Mouse (Mus musculus): ENCODE measurements around the gene A930002H24Rik. TPM values are rescaled to one million over a fixed set of nuclear protein-coding genes. Genes with fewer than 3 reads are reported as not detected.
A peak's percentile ranks its signal among the peaks of the same experiment; 100 is the strongest.
"Not testable (repeated sequence)": the region's sequence is repeated elsewhere in the genome, so short reads cannot be mapped to it uniquely, and the experiment has no call there.

Gene A930002H24Rik
- polyA plus RNA-seq (2012; rRNA removed): 0.61 TPM in 1 of 2 replicates, not detected in the other

DNA sequence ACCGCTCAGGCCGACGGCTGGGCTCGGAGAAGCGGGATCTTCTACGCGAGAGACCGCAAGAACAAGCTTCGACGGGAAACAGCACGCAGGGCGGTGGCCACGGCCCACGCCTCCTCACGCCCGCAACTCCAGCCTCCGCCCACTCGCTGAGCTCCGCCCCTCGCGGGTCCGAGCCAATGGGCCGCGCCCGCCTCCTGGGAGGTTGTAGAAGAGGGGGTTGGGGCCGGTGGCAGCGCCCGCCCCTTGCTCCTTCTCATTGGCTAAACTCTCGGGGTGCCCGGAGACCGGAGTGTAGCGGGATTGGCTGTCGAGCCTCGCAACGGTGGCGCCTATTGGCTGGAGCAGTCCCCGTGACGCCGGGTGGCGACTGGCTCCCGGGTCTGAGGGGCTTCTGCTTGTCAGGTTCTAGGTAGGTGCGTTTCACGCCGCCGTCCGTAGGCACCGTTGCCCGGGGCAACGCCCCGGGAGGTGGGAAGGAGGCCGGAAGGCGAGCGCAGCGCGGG, at the start of gene A930002H24Rik:
TSS of gene A930002H24Rik (minus strand) at position 145 of the 503 bp plus-strand sequence.
- whole genome bisulfite sequencing: under 1% methylated on average over 55 of the region's 55 CpGs
- DNase-seq (ENCODE audit: low read depth, low spot score): peak; percentile 91

DNA sequence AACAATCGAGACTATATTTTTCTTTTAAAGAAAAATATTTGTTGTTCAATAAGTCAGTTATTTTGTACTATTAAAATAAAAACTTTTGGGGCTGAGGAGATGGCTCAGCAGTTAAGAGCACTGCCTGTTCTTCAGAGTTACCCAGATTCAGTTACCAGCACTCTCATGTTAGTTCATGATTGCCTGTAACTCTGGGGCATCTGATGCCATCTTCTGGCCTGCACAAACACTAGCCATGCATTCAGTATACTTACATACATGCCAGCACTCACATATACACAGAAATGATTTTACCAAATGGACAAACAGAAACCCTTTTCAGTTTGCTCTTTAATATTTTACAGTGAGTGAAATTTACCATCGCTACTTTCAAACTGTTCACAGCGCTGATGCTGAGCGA, 45.7 kb upstream of the A930002H24Rik start:
- 96% methylated on average over 4 of the region's 4 CpGs for WGBS
- no peak for DNase-seq (ENCODE audit: low read depth, low spot score)

DNA sequence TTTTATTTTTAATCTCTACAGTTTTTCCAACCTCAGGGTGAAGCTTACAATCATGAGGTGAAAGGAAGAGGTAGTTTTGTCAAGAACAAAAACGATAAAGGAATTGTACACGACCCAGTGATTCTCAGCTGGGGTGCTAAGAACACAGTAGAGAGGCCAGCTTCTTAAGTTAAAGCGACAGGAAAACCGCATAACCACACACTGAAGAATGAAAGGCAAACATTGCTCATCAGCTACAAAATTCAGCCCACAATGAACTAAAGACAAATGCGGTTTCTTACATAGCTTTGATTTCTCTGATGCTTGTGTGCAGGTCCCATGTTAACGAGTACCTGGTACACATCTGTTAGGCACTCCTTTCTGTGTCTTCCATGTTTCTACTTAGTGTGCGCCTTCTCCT, 33.5 kb upstream of the A930002H24Rik start:
- no peak for DNase-seq (ENCODE audit: low read depth, low spot score)
- WGBS: 90% methylated on average over 7 of the region's 7 CpGs

DNA sequence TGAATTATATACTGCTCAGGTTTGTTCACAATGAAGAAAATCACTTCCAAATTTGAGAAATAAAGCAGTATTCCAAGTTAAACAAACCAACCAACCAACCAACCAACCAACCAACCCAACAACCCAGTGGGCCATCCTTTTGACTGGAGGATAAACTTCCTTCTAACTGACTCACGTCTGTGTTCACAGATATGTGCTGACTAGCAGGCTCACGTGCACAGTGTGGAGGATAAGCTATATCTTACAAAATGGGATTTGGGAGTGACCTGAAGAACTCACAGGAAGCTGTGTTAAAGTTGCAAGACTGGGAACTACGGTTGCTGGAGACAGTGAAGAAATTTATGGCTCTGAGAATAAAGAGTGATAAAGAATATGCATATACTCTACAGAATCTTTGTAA, 32.2 kb upstream of the A930002H24Rik start:
- no peak for DNase-seq (ENCODE audit: low read depth, low spot score)
- 66% methylated on average over 3 of the region's 3 CpGs for WGBS

DNA sequence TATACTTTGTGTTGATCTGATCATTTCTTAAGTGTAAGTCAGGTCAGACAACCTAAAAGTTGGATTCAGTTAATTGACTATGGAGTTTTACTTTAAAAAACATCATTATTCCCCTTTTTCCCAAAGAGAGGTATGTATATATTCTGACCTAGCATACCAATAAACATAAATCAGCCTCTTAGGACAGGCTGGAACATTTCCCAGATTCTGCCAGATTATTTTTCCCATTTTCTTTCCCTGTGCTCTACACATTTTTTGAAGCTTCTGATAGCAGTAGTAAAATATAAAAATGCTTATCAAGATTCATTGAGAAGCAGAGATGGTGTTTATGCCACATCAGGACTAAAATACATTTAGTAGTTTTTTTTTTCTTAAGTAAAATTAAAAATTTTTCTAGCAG, 27.0 kb upstream of the A930002H24Rik start:
- no peak for DNase-seq (ENCODE audit: low read depth, low spot score)

DNA sequence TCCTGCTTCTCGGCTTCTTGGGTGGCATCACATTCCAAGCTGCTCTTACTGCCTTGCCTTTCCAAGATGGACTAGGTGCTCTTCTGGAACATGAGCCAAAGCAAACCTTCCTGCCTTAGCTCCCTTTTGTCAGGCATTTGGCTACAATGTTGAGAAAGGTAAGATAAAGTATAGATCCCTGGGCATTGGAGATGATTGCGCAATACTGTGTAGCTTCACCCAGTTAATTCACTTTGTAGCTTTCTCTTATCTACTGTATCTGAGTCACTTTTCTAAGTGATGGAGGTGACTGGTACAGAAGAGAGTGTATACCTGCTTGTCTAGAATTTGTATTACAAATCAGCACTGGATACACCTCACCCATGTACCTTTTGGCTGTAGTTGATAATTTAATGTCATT, 23.4 kb upstream of the A930002H24Rik start:
- 100% methylated on average over 2 of the region's 2 CpGs for WGBS
- DNase-seq (ENCODE audit: low read depth, low spot score): no peak

DNA sequence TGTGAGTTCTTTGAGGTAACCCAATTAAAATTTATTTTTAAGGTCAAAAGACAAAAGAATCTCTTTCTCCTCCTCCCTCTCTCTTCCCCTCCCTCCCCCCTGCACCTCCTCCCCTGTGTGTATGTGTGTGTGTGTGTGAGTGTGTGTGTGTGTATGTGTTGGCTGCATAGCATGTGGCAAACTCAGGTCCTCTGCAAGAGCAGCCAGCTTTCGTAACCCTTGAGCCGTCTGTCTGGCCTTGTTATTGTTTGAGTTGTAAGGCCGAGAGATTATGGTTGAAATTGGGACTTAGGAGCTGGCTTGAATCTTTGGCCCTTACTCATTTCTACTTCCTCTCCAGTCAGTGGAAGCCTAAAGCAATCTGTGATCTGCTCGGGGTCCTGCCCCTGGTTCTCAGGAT, 16.4 kb upstream of the A930002H24Rik start:
- 52% methylated on average over 4 of the region's 4 CpGs for WGBS
- DNase-seq (ENCODE audit: low read depth, low spot score): no peak

DNA sequence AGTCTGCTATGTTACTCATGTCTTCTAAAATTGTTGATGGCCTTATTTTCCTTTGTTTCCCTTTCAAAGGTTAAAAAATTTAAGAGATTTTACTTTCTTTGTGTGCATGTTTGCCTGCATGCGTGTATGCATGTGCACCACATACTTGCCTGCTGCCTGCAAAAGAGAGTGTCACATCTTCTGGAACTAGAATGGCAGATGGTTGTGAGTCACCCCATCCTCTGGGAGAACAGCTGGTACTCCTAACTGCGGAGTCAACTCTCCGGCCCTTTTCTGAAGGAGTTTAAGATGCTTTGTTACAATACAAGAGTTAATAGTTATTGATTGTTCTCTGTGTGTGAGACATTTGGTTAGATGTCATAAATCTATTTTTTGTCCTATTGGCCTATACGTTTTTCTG, 15.3 kb upstream of the A930002H24Rik start:
- WGBS: 81% methylated on average over 4 of the region's 4 CpGs
- no peak for DNase-seq (ENCODE audit: low read depth, low spot score)

DNA sequence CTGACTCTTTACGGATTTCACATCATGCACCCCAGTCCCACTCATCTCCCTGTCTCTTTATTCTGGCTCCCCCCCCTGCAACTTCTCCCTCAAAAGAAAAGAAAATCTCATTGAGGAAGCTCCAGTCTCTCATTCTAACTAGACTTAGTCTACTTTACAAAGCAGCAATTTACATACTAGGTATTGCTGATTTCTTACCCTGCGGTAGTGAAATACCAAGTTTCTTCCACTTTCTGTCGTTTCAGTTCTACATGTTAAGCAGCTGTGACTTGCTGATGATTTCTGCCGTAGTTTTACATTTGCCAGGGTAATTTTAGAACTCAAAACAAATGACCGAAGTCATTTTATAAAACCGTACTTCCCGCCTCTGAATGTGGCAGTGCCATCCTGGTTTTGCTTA, 8.2 kb upstream of the A930002H24Rik start:
- DNase-seq (ENCODE audit: low read depth, low spot score): no peak
- WGBS: 91% methylated on average over 7 of the region's 7 CpGs

DNA sequence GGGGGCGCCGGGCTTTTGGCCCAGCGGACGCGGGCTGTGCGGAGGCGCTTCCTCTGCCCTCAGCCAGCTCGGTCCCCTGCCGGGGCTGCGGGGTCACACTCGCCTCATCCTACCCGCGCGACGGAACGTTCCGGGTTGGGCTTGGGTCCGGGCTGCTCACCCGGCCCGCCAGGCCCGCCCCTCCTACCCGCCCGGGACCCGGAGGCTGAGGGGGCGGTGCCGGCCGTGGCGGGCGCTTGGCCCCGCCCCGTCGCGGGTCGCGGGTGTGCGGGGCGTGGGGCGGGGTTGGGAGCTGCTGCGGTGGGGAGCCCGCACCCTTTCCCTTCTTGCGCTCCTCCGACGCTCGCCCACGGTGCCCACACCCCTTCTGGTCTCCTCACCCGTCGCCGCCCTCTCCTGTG, 580 bp upstream of the A930002H24Rik start:
- WGBS: 2% methylated on average over 48 of the region's 48 CpGs
- DNase-seq (ENCODE audit: low read depth, low spot score): no peak

DNA sequence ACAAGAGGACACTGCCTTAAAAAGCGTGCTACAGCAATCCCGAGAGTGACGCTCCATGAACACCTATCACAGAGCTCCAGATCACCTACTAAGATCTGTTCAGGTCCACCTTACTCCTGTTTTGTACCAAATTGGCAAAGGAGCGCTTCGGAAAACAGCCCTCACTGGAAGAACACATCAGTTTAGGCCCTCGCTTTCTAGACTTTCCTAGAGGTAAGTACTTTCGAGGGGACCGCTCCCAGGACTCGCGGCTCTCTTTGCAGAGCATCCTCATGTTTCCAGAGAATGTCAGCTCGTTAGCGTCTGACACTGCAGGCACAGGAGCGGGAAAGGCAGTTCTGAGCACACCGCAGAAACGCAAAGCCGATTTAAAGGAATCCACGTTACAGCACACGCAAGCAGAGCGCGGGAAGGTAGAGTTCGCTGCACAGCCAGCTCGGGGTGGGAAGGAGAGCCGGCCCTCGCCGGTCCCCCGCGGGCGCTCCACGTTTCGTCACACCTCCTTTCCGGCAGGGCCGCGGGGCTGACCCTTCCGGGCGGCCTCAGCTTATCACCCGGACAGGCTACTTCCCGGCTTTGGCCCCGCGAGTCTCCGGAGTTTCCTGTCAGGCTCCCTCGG, 470 bp downstream of the A930002H24Rik start, which contains the start of gene Fer:
TSS of gene Fer (plus strand) at position 51 of the 619 bp plus-strand sequence.
- no peak for DNase-seq (ENCODE audit: low read depth, low spot score)
- 3% methylated on average over 41 of the region's 41 CpGs for WGBS

DNA sequence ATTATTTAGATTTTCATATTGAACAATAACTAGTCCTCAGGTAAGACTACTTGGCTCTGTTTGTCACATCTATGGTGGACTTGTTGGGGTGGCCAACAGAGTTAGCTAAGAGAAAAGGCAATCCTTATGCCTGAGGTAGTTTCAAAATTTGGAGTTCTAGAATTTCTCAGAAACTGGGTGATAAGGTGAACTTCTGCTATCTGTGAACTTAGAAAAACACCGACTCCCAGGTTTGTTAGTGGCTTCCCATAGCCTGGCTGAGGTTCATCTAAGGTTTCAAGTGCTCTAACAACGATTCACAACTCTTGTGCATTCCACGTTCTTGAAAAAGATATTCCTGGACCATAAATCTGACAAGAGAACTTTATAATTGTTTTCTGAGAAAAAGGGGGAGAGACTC, 1.2 kb downstream of the A930002H24Rik start:
- WGBS: 55% methylated on average over 3 of the region's 3 CpGs
- DNase-seq (ENCODE audit: low read depth, low spot score): no peak

DNA sequence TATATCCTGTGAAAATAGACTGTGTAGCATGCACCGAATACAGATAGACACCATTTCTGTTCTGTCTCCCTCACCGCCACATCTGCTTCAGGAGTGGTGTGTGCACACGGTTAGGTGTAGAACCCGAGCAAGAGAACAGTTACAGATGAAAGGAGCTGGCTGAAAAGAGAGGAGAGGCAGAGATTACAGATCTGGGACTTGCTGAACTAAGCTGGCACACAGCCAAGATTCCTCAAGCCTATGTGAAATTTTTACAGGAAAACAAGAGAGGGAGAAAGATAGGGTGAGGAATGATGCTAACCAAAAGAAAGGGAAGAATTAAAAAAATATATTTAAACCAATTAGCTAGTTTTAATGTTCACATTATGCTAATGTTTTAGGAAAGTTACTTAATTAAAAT, 2.6 kb downstream of the A930002H24Rik start:
- 59% methylated on average over 4 of the region's 4 CpGs for WGBS
- no peak for DNase-seq (ENCODE audit: low read depth, low spot score)

DNA sequence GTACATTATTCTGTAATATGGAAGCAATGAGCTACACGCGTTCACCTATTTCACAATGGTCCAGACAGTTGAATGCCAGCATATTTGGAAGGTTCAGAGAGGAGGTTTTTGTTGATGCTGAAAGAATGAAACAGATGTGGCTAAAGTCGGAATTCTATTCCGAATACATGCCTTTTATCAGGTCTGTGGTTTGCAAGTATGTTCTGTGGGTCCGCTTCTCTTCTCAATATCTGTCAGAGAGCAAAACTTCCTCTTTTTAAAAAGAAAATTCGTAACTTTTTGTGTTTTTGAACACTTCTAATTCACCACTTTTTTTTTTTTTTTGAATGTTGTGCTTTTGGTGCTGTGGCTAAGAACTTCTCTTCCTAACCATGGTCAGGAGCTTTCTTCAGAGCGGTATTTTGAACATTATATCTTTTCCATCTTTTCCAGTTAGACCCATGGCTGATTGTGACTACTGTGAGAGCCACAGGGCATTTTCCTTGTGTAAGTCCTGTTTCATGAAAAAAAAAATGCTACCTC, 6.5 kb downstream of the A930002H24Rik start:
- 87% methylated on average over 7 of the region's 7 CpGs for WGBS
- DNase-seq (ENCODE audit: low read depth, low spot score): no peak

DNA sequence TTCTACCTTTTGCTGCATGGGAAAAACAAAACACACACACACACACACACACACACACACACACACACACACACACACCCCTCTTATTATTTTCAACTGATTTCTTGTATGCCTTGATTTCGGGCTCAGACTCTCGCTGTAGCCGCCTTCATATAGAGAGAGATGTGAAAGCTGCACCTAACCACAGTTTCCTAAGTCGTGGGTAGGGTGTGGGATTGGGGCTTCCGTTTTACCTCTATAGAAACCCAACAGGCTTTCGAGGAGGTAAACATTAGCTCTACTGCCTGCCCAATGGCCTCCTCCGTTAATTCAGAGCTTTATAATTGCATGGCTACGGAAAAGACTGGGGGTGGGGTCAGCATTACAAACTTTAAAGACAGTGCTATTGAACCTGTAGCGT, 13.6 kb downstream of the A930002H24Rik start:
- 82% methylated on average over 9 of the region's 9 CpGs for WGBS
- DNase-seq (ENCODE audit: low read depth, low spot score): no peak

DNA sequence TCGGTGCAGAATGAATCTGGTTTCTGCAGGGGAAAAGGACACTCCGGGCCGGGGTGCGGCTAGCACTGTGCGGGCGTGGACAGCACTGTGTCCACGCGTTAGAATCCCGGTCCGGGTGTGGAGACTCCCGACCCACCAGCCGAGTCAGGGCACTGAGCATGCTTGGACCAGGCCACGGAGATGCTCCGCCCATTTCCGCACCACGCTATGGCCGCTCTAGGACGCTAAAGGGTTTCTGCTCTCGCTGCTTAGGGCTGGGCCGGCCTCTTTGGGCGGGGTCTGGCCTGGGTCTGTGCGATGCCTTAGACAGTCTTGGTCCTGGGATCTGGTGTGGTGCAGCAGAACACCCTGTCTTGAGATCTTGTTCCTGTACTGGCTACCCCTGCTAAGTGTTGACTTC, 14.0 kb downstream of the A930002H24Rik start:
- no peak for DNase-seq (ENCODE audit: low read depth, low spot score)
- WGBS: under 1% methylated on average over 22 of the region's 22 CpGs

DNA sequence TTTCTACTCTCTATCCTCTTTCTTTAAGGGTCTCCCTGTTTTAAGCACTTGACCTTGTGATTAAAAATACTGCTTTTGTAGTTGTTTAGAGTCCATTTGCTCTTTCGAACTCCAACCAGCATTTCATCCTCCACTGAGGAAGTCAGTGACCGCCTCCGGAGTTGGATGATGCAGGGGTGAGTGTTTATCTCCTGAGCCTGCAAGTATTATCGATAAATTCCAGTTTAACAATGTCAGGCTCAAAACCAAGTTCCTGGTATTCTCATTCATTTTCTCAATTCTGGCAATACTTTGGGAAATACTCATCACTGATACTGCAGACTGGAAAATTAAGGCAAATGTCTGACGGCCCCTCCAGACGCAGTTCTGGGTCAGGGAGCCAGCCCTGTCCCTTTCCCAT, 14.4 kb downstream of the A930002H24Rik start:
- DNase-seq (ENCODE audit: low read depth, low spot score): no peak

DNA sequence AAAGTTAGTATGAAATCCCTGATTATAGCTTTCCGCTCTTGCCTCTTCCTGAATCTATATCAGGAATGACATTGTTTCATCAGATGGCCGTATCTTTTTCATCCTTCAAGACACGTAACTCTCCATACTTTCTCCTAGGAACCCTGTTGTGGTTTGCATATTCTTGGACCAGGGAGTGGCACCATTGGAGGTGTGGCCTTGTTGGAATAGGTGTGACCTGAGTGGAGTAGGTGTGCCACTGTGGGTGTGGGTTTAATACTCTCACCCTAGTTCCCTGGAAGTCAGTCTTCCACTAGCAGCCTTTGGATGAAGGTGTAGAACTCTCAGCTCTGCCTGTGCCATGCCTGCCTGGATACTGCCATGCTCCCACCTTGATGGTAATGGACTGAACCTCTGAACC, 17.8 kb downstream of the A930002H24Rik start:
- DNase-seq (ENCODE audit: low read depth, low spot score): not testable (repeated sequence)
- 91% methylated on average over 3 of the region's 3 CpGs for WGBS

More for the DNA sequence above, 14.4 kb downstream of the A930002H24Rik start:
- WGBS: 7% methylated on average over 6 of the region's 6 CpGs

DNA sequence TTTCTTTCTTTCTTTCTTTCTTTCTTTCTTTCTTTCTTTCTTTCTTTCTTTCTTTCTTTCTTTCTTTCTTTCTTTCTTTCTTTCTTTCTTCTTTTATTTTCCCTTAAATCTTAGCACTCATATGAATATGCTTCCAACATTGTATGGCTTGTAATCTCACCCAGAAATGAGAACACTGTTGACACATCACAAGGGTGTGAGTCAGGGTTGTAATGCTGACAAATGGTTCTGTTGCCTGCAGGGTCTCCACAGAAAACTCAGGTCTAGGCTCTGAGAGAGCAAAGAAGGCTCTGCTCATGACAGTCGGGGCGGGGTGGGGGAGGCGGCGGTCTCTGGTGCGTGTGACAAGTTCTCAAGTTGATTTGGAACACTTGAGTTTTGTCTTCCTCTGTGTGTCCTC, 18.7 kb downstream of the A930002H24Rik start:
- WGBS: 84% methylated on average over 5 of the region's 5 CpGs
- no peak for DNase-seq (ENCODE audit: low read depth, low spot score)

DNA sequence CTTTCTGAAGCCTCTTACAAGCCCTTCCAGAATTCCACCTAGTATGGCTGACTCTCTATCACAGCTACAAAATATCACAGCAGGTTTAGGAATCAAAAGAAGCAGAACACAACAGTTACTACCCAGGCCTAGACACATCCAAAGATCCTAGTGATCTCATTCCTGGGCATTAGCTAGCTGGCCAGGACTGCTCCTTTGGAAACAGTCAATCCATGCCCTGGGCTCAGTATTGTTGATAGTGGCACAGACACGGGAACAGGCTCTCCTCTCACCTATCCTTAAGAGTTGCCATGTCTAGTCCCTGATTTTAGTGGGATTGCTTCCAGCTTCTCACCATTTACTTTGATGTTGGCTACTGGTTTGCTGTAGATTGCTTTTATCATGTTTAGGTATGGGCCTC, 21.4 kb downstream of the A930002H24Rik start:
- no peak for DNase-seq (ENCODE audit: low read depth, low spot score)

DNA sequence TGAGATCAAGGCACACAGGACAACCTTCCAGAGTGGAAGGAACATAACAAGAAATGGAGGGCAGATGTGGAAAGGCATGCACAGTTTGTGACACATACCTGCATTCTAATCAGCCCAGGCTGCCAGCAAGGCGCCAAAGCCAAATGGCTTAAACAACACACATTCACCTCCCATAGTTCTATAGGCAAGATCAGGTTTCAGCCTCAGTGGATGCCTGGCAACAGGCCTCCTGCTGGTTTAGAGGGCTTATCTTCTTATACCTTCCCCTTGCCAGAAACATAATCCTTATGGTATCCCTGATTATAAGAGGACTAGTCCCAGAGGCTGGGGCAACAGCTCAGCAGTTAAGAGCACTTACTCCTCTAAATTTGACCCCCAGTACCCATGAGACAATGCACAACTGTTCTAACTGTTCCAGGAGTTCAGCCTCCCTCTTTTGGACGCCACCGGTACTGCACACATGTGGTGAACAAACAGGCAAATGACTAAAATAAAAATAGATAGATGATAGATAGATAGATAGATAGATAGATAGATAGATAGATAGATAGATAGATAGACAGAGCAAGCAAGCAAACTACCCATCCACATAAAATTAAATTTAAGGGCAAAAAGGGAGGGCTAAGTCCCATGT, 23.8 kb downstream of the A930002H24Rik start:
- 96% methylated on average over 3 of the region's 3 CpGs for WGBS
- DNase-seq (ENCODE audit: low read depth, low spot score): no peak

More for the DNA sequence above, 21.4 kb downstream of the A930002H24Rik start:
- WGBS: 87% methylated on average over 1 of the region's 1 CpGs

All from large intestine, adult 2 months (tissue).